Mouse (Mus musculus): ENCODE data around the gene Tmem145. TPM values are rescaled to one million over a fixed set of nuclear protein-coding genes. Genes with fewer than 3 reads are reported as not detected.

Tmem145 gene
- total RNA-seq, 2 experiments from 2014 or later = not detected

- ATAC-seq (replicated peaks; ENCODE audit: low FRiP score, low TSS enrichment, poor library complexity, severe bottlenecking) = no peak
These were observed 30.9 kb upstream of the Tmem145 start for GRCm38 (mm10) chr7:25274996-25275395.

- ATAC-seq (replicated peaks; ENCODE audit: low FRiP score, low TSS enrichment, poor library complexity, severe bottlenecking) = no peak
These were observed 30.2 kb upstream of the Tmem145 start for GRCm38 (mm10) chr7:25275555-25276298.

GRCm38 (mm10) chr7:25277405-25277804 is 28.5 kb upstream of the Tmem145 start:
- ATAC-seq (replicated peaks; ENCODE audit: low FRiP score, low TSS enrichment, poor library complexity, severe bottlenecking) = no peak

- no peak for ATAC-seq (replicated peaks; ENCODE audit: low FRiP score, low TSS enrichment, poor library complexity, severe bottlenecking)
These were observed 27.9 kb upstream of the Tmem145 start for GRCm38 (mm10) chr7:25277998-25278340.

GRCm38 (mm10) chr7:25278341-25279075 is 27.4 kb upstream of the Tmem145 start:
- ATAC-seq (replicated peaks; ENCODE audit: low FRiP score, low TSS enrichment, poor library complexity, severe bottlenecking) = peak; percentile 53

- 0 out of 2 replicates have a peak, but pooled peaks have one; percentile 3 for ATAC-seq (replicated peaks; ENCODE audit: low FRiP score, low TSS enrichment, poor library complexity, severe bottlenecking)
These were observed 26.6 kb upstream of the Tmem145 start for GRCm38 (mm10) chr7:25279076-25279860.

GRCm38 (mm10) chr7:25279861-25280791 is 25.8 kb upstream of the Tmem145 start:
- ATAC-seq (replicated peaks; ENCODE audit: low FRiP score, low TSS enrichment, poor library complexity, severe bottlenecking) = no peak

GRCm38 (mm10) chr7:25281166-25281733 is 24.7 kb upstream of the Tmem145 start:
- peak; percentile 12 for ATAC-seq (replicated peaks; ENCODE audit: low FRiP score, low TSS enrichment, poor library complexity, severe bottlenecking)

GRCm38 (mm10) chr7:25281734-25282601 is 23.9 kb upstream of the Tmem145 start:
- peak; percentile 58 for ATAC-seq (replicated peaks; ENCODE audit: low FRiP score, low TSS enrichment, poor library complexity, severe bottlenecking)

GRCm38 (mm10) chr7:25282731-25283211 is 23.1 kb upstream of the Tmem145 start:
- no peak for ATAC-seq (replicated peaks; ENCODE audit: low FRiP score, low TSS enrichment, poor library complexity, severe bottlenecking)

GRCm38 (mm10) chr7:25283637-25284036 is 22.3 kb upstream of the Tmem145 start:
- ATAC-seq (replicated peaks; ENCODE audit: low FRiP score, low TSS enrichment, poor library complexity, severe bottlenecking) = no peak

GRCm38 (mm10) chr7:25284171-25284570 is 21.7 kb upstream of the Tmem145 start:
- 0 out of 2 replicates have a peak, but pooled peaks have one; percentile 5 for ATAC-seq (replicated peaks; ENCODE audit: low FRiP score, low TSS enrichment, poor library complexity, severe bottlenecking)

GRCm38 (mm10) chr7:25284766-25285165 is 21.1 kb upstream of the Tmem145 start:
- ATAC-seq (replicated peaks; ENCODE audit: low FRiP score, low TSS enrichment, poor library complexity, severe bottlenecking) = no peak

- no peak for ATAC-seq (replicated peaks; ENCODE audit: low FRiP score, low TSS enrichment, poor library complexity, severe bottlenecking)
These were observed 20.2 kb upstream of the Tmem145 start for GRCm38 (mm10) chr7:25285511-25286238.

GRCm38 (mm10) chr7:25286989-25287388 is 18.9 kb upstream of the Tmem145 start:
- ATAC-seq (replicated peaks; ENCODE audit: low FRiP score, low TSS enrichment, poor library complexity, severe bottlenecking) = no peak

GRCm38 (mm10) chr7:25288011-25288410 is 17.9 kb upstream of the Tmem145 start:
- no peak for ATAC-seq (replicated peaks; ENCODE audit: low FRiP score, low TSS enrichment, poor library complexity, severe bottlenecking)

- no peak for ATAC-seq (replicated peaks; ENCODE audit: low FRiP score, low TSS enrichment, poor library complexity, severe bottlenecking)
These were observed 17.2 kb upstream of the Tmem145 start for GRCm38 (mm10) chr7:25288721-25289120.
